Mouse (Mus musculus): ENCODE results near the gene Znhit6. TPM values are rescaled to one million over a fixed set of nuclear protein-coding genes. Genes with fewer than 3 reads are reported as not detected.
A peak's percentile ranks its signal among the peaks of the same experiment; 100 is the strongest.

Znhit6 gene
- polyA plus RNA-seq (2014; fragmentation: Nextera tagmentation; extraction: Ambion mirVana): 32.9 and 35.7 TPM in 2 replicates

- Histone ChIP-seq H3K36me3 (ENCODE audit: insufficient read depth) (peaks cover 25% of the 10 kb centered on the region), H3K4me1 (ENCODE audit: insufficient read depth) (peaks cover 3% of the 10 kb centered on the region; the same call in 1 of the 2 replicates), H3K27ac (ENCODE audit: low read depth) (no peak within 1 kb of the TSS), H3K4me2 (peak within 1 kb of the TSS; percentile 87), H3K4me3 (ENCODE audit: low read depth, low read length) (peak within 1 kb of the TSS; percentile 76), H3K9me3 (ENCODE audit: low read depth, low read length) (no peaks in the 10 kb centered on the region), H3K27me3 (ENCODE audit: insufficient read depth, low read length) (no peaks in the 10 kb centered on the region), H3K9ac (peak within 1 kb of the TSS; percentile 67)
- ATAC-seq (ENCODE audit: insufficient read depth) (peak; percentile 92), DNase-seq (peak; percentile 98)
- 5% methylated on average over 37 of the region's 37 CpGs for WGBS
- no peak for TF ChIP-seq CTCF (IDR thresholded peaks at IDR 0.05; ENCODE audit: low read depth)
Observed at GRCm38 (mm10) chr3:145575743-145576481, at the start of gene Znhit6. Znhit6 (plus strand) TSS chr3:145576205.

GRCm38 (mm10) chr3:145537870-145538269, 38.1 kb upstream of the Znhit6 start:
- H3K27me3 ChIP-seq (ENCODE audit: insufficient read depth, low read length): no peaks in the 10 kb centered on the region
- ATAC-seq (ENCODE audit: insufficient read depth): no peak

GRCm38 (mm10) chr3:145548441-145549415, 27.3 kb upstream of the Znhit6 start:
- Histone ChIP-seq H3K4me3 (ENCODE audit: low read depth, low read length) (no peak overlapping the region), H3K9ac (no peak overlapping the region), H3K27me3 (ENCODE audit: insufficient read depth, low read length) (no peaks in the 10 kb centered on the region), H3K27ac (ENCODE audit: low read depth) (no peak overlapping the region), H3K36me3 (ENCODE audit: insufficient read depth) (no peaks in the 10 kb centered on the region), H3K4me1 (ENCODE audit: insufficient read depth) (no peaks in the 10 kb centered on the region), H3K9me3 (ENCODE audit: low read depth, low read length) (no peaks in the 10 kb centered on the region), H3K4me2 (no peak overlapping the region)
- no peak for DNase-seq
- TF ChIP-seq CTCF (IDR thresholded peaks at IDR 0.05; ENCODE audit: low read depth): no peak
- ATAC-seq (ENCODE audit: insufficient read depth): no peak
- WGBS: 62% methylated on average over 10 of the region's 10 CpGs

More at GRCm38 (mm10) chr3:145537870-145538269, 38.1 kb upstream of the Znhit6 start:
- H3K36me3 ChIP-seq (ENCODE audit: insufficient read depth): no peaks in the 10 kb centered on the region
- no peaks in the 10 kb centered on the region for H3K9me3 ChIP-seq (ENCODE audit: low read depth, low read length)
- H3K27ac ChIP-seq (ENCODE audit: low read depth): no peak overlapping the region
- H3K4me2 ChIP-seq: no peak overlapping the region
- 98% methylated on average over 1 of the region's 1 CpGs for WGBS
- DNase-seq: no peak
- no peak overlapping the region for H3K4me3 ChIP-seq (ENCODE audit: low read depth, low read length)
- TF ChIP-seq CTCF (IDR thresholded peaks at IDR 0.05; ENCODE audit: low read depth): no peak
- no peak overlapping the region for H3K9ac ChIP-seq
- H3K4me1 ChIP-seq (ENCODE audit: insufficient read depth): no peaks in the 10 kb centered on the region

GRCm38 (mm10) chr3:145550216-145550615, 25.8 kb upstream of the Znhit6 start:
- H3K27me3 ChIP-seq (ENCODE audit: insufficient read depth, low read length): no peaks in the 10 kb centered on the region
- ATAC-seq (ENCODE audit: insufficient read depth): no peak
- H3K36me3 ChIP-seq (ENCODE audit: insufficient read depth): no peaks in the 10 kb centered on the region
- H3K9me3 ChIP-seq (ENCODE audit: low read depth, low read length): no peaks in the 10 kb centered on the region
- no peak for TF ChIP-seq CTCF (IDR thresholded peaks at IDR 0.05; ENCODE audit: low read depth)
- H3K4me2 ChIP-seq: no peak overlapping the region
- DNase-seq: no peak
- H3K4me1 ChIP-seq (ENCODE audit: insufficient read depth): no peaks in the 10 kb centered on the region
- WGBS: 73% methylated on average over 3 of the region's 3 CpGs
- H3K9ac ChIP-seq: no peak overlapping the region
- no peak overlapping the region for H3K4me3 ChIP-seq (ENCODE audit: low read depth, low read length)
- no peak overlapping the region for H3K27ac ChIP-seq (ENCODE audit: low read depth)

- H3K27ac ChIP-seq (ENCODE audit: low read depth): no peak overlapping the region
- no peaks in the 10 kb centered on the region for H3K9me3 ChIP-seq (ENCODE audit: low read depth, low read length)
- DNase-seq (no peak), ATAC-seq (ENCODE audit: insufficient read depth) (no peak)
- no peaks in the 10 kb centered on the region for H3K4me1 ChIP-seq (ENCODE audit: insufficient read depth)
- WGBS: 64% methylated on average over 2 of the region's 2 CpGs
- no peak overlapping the region for H3K9ac ChIP-seq
- no peaks in the 10 kb centered on the region for H3K27me3 ChIP-seq (ENCODE audit: insufficient read depth, low read length)
- H3K36me3 ChIP-seq (ENCODE audit: insufficient read depth): no peaks in the 10 kb centered on the region
- H3K4me2 ChIP-seq: no peak overlapping the region
- TF ChIP-seq CTCF (IDR thresholded peaks at IDR 0.05; ENCODE audit: low read depth): no peak
- no peak overlapping the region for H3K4me3 ChIP-seq (ENCODE audit: low read depth, low read length)
Observed at GRCm38 (mm10) chr3:145554388-145554787, 21.6 kb upstream of the Znhit6 start.

- TF ChIP-seq CTCF (IDR thresholded peaks at IDR 0.05; ENCODE audit: low read depth): no peak
- no peak for ATAC-seq (ENCODE audit: insufficient read depth)
- WGBS: 89% methylated on average over 10 of the region's 10 CpGs
Observed at GRCm38 (mm10) chr3:145556206-145556605, 19.8 kb upstream of the Znhit6 start.

GRCm38 (mm10) chr3:145559675-145560074, 16.3 kb upstream of the Znhit6 start:
- TF ChIP-seq CTCF (IDR thresholded peaks at IDR 0.05; ENCODE audit: low read depth): no peak
- H3K9me3 ChIP-seq (ENCODE audit: low read depth, low read length): 0 out of 2 replicates have a peak, but pooled peaks cover 2% of the 10 kb centered on the region
- H3K27me3 ChIP-seq (ENCODE audit: insufficient read depth, low read length): no peaks in the 10 kb centered on the region
- H3K4me3 ChIP-seq (ENCODE audit: low read depth, low read length): no peak overlapping the region
- H3K27ac ChIP-seq (ENCODE audit: low read depth): no peak overlapping the region
- no peaks in the 10 kb centered on the region for H3K4me1 ChIP-seq (ENCODE audit: insufficient read depth)
- ATAC-seq (ENCODE audit: insufficient read depth): no peak
- H3K9ac ChIP-seq: no peak overlapping the region
- no peaks in the 10 kb centered on the region for H3K36me3 ChIP-seq (ENCODE audit: insufficient read depth)
- 88% methylated on average over 5 of the region's 5 CpGs for WGBS
- no peak for DNase-seq
- H3K4me2 ChIP-seq: no peak overlapping the region

More at GRCm38 (mm10) chr3:145556206-145556605, 19.8 kb upstream of the Znhit6 start:
- H3K9ac ChIP-seq: no peak overlapping the region
- no peaks in the 10 kb centered on the region for H3K27me3 ChIP-seq (ENCODE audit: insufficient read depth, low read length)
- no peak overlapping the region for H3K4me2 ChIP-seq
- H3K27ac ChIP-seq (ENCODE audit: low read depth): no peak overlapping the region
- no peak for DNase-seq
- no peaks in the 10 kb centered on the region for H3K36me3 ChIP-seq (ENCODE audit: insufficient read depth)
- H3K4me1 ChIP-seq (ENCODE audit: insufficient read depth): no peaks in the 10 kb centered on the region
- no peak overlapping the region for H3K4me3 ChIP-seq (ENCODE audit: low read depth, low read length)
- no peaks in the 10 kb centered on the region for H3K9me3 ChIP-seq (ENCODE audit: low read depth, low read length)
